Mouse (Mus musculus) C2C12 (cell line): Measurements from ENCODE around the gene Slc44a5.

Source experiments
- CTCF ChIP-seq: IDR thresholded peaks from one replicate; pipeline ENCODE4 v1.5.1; 2011; ENCODE audit not compliant: control insufficient read depth, insufficient read depth, insufficient read length
- MAX ChIP-seq: IDR thresholded peaks from one replicate; pipeline ENCODE4 v1.6.1; 2011; ENCODE audit warnings: mild to moderate bottlenecking, control low read depth
- MYOG ChIP-seq: IDR thresholded peaks from one replicate; pipeline ENCODE4 v1.6.1; 2011; ENCODE audit not compliant: control insufficient read depth, insufficient read length; ENCODE audit errors: extremely low read depth
- USF1 ChIP-seq: IDR thresholded peaks from one replicate; pipeline ENCODE4 v1.6.1; 2011; ENCODE audit warnings: low read depth, mild to moderate bottlenecking, control low read depth, moderate library complexity

- TF ChIP-seq MAX (no peak), CTCF (peak; percentile 98), MYOG (no peak), USF1 (no peak)
These were observed 296.6 kb downstream of the Slc44a5 start for GRCm38 (mm10) chr3:154269757-154270366.
